Mouse (Mus musculus): Measurements from ENCODE around the gene Cpeb4.

- no peak for TF ChIP-seq CTCF (IDR thresholded peaks at IDR 0.05; ENCODE audit: extremely low read depth, insufficient read depth, low read length)
- TF ChIP-seq POLR2A (IDR thresholded peaks at IDR 0.05; ENCODE audit: extremely low read depth, insufficient read depth, low read length) = no peak
Measured at GRCm38 (mm10) chr11:31854955-31855354, 17.1 kb upstream of the Cpeb4 start.
